Mouse (Mus musculus) liver, adult 2 months (tissue): ENCODE measurements at regions not wholly inside any gene's neighbourhood (a gene's known extent, or its start where the extent isn't known, plus 50 kb on each side); places are given as distances from the start of the nearest gene placed in this dataset.
A peak's percentile ranks its signal among the peaks of the same experiment; 100 is the strongest.

Experiments used
- DNase-seq: peaks from one replicate; pipeline ENCODE4 v3.0.0-alpha.2; 2011; ENCODE audit warnings: low read depth, low spot score; ENCODE audit errors: extremely low read depth
- H3K27ac ChIP-seq: fragments of 200-500 bp; replicated peaks from 2 replicates; pipeline ENCODE4 v1.5.1; 2012; ENCODE audit warnings: low read depth, mild to moderate bottlenecking, control low read depth, inconsistent platforms, low read length; ENCODE audit not compliant: insufficient read depth
- H3K27me3 ChIP-seq: fragments of 200-500 bp; 2 replicates; pipeline ENCODE4 v1.6.1; 2012; ENCODE audit warnings: mild to moderate bottlenecking, moderate library complexity, low read length, inconsistent platforms; ENCODE audit not compliant: control insufficient read depth, insufficient read depth
- H3K36me3 ChIP-seq: fragments of 200-500 bp; 2 replicates; pipeline ENCODE4 v1.6.1; 2012; ENCODE audit warnings: low read length, inconsistent platforms; ENCODE audit not compliant: control insufficient read depth, insufficient read depth
- H3K4me1 ChIP-seq: fragments of 200-500 bp; 2 replicates; pipeline ENCODE4 v1.6.1; 2011; ENCODE audit warnings: low read length; ENCODE audit not compliant: control insufficient read depth, insufficient read depth
- H3K4me3 ChIP-seq: fragments of 200-500 bp; 2 replicates; pipeline ENCODE4 v1.5.1; 2011; ENCODE audit warnings: low read depth, mild to moderate bottlenecking, control low read depth, low read length, moderate library complexity; ENCODE audit not compliant: insufficient read depth
- H3K79me2 ChIP-seq: fragments of 200-500 bp; 2 replicates; pipeline ENCODE4 v1.6.1; 2012; ENCODE audit warnings: inconsistent platforms, mild to moderate bottlenecking, low read length, moderate library complexity; ENCODE audit not compliant: control insufficient read depth, insufficient read depth
- H3K9ac ChIP-seq: fragments of 200-500 bp; 2 replicates; pipeline ENCODE4 v1.6.1; 2012; ENCODE audit warnings: low read depth, mild to moderate bottlenecking, control low read depth, inconsistent platforms, low read length
- CTCF ChIP-seq: fragments of 200-500 bp; IDR thresholded peaks from 2 replicates; pipeline ENCODE4 v1.5.1; 2011; ENCODE audit warnings: low read depth, low read length, control low read depth
- POLR2A ChIP-seq: fragments of 200-500 bp; IDR thresholded peaks from 2 replicates; pipeline ENCODE4 v1.6.1; 2011; ENCODE audit warnings: low read length, control low read depth; ENCODE audit not compliant: insufficient read depth; ENCODE audit errors: extremely low read depth
- WGBS: fragments of 180-500 bp; shearing (Covaris S2); methylation state at CpG from one replicate; pipeline ENCODE4 v1.1.7; 2018; 5-methylcytosine and 5-hydroxymethylcytosine counted together

DNA sequence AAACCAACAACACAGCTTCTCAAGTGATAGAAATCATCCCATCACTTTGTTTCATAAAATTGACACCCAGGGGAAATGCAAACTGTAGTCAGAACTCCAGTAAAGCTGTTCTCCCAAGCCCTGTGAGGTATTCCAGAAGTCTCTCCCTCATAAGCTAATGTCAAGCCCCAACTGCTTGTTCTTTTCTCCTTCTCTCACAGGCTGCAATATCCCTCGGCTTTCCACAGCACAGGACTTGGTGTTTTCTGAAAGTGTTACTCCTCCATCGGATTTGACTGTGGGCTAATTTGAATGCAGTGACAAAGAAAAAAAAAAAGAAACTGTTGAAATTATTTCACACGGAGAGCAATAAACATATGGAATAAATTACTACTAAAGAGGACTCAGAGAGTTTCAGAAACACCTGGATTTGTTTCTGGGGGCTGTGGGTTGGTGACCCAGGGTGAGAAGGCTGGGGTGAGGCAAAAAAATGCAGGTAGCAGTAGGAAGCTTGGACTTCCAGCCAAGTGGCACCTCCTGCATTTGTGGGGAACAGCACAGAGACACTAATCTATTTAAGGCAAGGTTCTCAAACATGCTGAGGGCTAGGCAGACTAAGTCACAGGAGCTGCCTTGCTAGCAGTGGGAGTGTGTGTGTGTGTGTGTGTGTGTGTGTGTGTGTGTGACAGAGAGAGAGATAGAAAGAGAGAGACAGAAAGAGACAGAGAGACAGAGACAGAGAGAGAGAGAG is 447.3 kb downstream of the Gm43517 start:
- Histone ChIP-seq H3K79me2 (no peaks in the 10 kb centered on the region), H3K4me1 (no peaks in the 10 kb centered on the region), H3K4me3 (no peak overlapping the region), H3K36me3 (no peaks in the 10 kb centered on the region), H3K27ac (no peak overlapping the region), H3K9ac (no peak overlapping the region), H3K27me3 (no peaks in the 10 kb centered on the region)
- 35% methylated on average over 3 of the region's 3 CpGs for WGBS
- DNase-seq = no peak
- TF ChIP-seq POLR2A = no peak
- TF ChIP-seq CTCF = no peak

DNA sequence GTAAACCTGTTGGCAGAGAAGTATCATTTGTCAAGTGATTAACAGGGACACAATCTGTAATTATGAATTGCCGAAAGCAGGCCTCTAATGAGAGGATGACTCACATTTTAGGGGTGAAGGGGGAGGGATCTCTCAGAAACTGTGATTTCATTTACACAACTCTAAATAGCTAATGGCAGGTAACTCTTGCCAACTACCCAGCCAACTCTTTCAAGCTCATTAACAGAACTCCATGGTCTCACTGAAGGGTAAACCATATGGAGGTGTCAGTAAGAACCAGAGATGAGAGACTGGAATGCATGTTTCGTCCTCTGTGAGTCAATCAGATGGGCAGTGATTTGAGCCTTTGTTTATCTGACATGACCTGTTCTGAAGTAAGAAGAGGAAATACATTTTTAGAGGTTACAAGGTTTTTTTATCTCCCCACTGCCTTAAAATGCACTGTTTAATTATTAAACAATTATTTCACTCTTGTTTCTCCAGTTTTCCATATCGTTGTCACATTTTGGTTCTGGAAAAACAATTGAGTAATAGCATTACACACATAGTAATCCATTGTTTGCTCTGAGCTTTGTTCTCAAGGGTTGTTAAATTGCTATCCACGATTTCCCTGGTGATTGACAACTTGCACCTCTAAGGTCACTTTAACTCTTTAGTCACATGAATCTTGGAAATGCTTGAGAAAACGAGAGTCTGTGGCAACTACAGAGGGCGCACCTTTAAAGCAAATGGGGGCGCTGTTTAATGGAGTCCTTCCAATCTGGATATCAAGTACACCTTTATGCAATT is 451.5 kb downstream of the Gm43517 start:
- no peaks in the 10 kb centered on the region for H3K36me3 ChIP-seq
- no peak overlapping the region for H3K4me3 ChIP-seq
- no peaks in the 10 kb centered on the region for H3K27me3 ChIP-seq
- no peaks in the 10 kb centered on the region for H3K79me2 ChIP-seq
- 37% methylated on average over 7 of the region's 7 CpGs for WGBS
- H3K4me1 ChIP-seq = no peaks in the 10 kb centered on the region
- DNase-seq = peak; percentile 2
- no peak for TF ChIP-seq CTCF
- no peak for TF ChIP-seq POLR2A
- H3K27ac ChIP-seq = no peak overlapping the region
- H3K9ac ChIP-seq = no peak overlapping the region

DNA sequence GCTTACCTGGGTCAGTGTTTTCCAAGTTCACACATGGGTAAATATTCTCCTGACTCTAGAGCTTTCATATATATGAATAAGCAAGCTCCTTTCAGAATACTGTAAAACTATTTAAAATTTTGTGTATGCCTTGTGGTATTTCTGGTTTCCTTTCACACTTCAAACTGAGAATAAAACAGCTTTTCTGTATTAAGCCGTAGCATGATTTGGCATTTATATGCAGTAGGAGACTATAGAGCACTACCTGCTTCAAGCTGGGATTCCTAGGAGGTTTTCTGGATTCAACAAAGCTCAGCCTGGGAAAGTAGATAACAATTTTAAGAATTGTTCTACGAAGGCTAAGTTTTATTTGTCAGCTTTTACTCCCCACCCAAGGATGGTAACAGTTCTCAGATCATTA is 500.5 kb downstream of the Gm43517 start:
- WGBS = 60% methylated on average over 2 of the region's 2 CpGs
- TF ChIP-seq CTCF (no peak), POLR2A (no peak)
- DNase-seq = no peak
- no peak overlapping the region for H3K27ac ChIP-seq
- no peaks in the 10 kb centered on the region for H3K27me3 ChIP-seq
- no peak overlapping the region for H3K9ac ChIP-seq
- H3K36me3 ChIP-seq = no peaks in the 10 kb centered on the region
- no peaks in the 10 kb centered on the region for H3K4me1 ChIP-seq
- H3K4me3 ChIP-seq = no peak overlapping the region
- H3K79me2 ChIP-seq = no peaks in the 10 kb centered on the region

DNA sequence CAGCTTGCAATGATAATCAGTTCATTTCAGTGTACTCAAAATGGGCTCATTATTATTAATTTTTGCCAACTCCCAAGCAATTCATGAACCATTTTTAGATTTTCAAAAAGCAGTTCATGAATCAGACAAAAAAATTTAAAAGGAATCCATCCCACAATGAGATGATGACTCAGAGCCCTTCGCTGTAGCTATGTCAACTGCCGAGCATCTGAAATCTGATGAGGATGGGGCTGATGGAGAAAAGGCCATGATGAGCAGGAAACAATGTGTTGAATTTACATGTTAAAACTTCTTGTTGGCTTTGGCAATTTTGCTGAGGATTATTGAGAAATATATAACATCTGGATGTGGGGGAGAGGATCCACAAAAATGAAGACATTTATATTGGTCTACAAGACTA is 502.3 kb downstream of the Gm43517 start:
- 92% methylated on average over 2 of the region's 2 CpGs for WGBS
- H3K27ac ChIP-seq = no peak overlapping the region
- no peak overlapping the region for H3K9ac ChIP-seq

DNA sequence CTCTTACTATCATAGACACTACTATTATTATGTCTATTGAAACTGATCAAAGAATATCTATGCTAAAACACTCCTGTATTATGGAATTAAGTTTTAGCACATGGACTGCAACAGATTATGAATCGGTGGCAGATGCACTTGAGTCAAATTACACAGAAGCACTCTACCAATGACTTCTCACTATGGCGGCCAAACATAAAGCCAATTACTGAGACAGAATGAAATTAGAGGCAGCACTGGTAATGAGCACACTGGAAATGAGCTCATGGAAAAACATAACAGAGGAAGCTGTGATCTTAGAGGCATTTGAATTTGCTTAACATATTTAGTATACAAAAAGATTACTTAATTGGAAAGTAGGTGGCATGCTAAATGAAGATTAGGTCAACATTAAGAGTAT is 512.8 kb downstream of the Gm43517 start:
- TF ChIP-seq CTCF (no peak), POLR2A (no peak)
- H3K27me3 ChIP-seq = no peaks in the 10 kb centered on the region
- no peak overlapping the region for H3K4me3 ChIP-seq
- H3K27ac ChIP-seq = no peak overlapping the region
- 95% methylated on average over 2 of the region's 2 CpGs for WGBS
- DNase-seq = no peak
- H3K79me2 ChIP-seq = no peaks in the 10 kb centered on the region
- no peak overlapping the region for H3K9ac ChIP-seq
- no peaks in the 10 kb centered on the region for H3K4me1 ChIP-seq
- H3K36me3 ChIP-seq = no peaks in the 10 kb centered on the region

More for the DNA sequence above, 502.3 kb downstream of the Gm43517 start:
- H3K79me2 ChIP-seq = no peaks in the 10 kb centered on the region
- H3K4me3 ChIP-seq = no peak overlapping the region
- H3K27me3 ChIP-seq = no peaks in the 10 kb centered on the region
- H3K36me3 ChIP-seq = no peaks in the 10 kb centered on the region
- DNase-seq = no peak
- TF ChIP-seq POLR2A (no peak), CTCF (no peak)
- H3K4me1 ChIP-seq = no peaks in the 10 kb centered on the region

DNA sequence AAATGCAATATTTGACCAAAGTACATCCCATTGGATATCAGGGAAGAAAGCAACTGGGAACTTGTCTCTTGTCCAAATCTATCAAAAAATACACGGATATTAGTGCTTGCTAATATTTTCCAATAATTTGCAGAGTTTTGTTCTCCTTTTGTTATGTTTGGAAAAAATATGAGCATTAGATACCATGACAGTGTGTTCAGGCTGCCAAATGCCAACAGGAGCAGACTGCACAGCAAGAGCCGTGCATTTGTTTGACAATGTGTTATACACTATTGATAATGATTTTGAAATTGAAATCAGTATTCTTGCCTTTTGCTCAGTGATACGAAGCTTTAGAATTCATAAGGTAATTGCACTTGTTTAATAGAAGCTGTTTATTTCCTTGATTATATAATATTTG is 530.7 kb downstream of the Gm43517 start:
- Histone ChIP-seq H3K27me3 (no peaks in the 10 kb centered on the region), H3K79me2 (no peaks in the 10 kb centered on the region), H3K27ac (no peak overlapping the region), H3K4me1 (no peaks in the 10 kb centered on the region), H3K4me3 (no peak overlapping the region), H3K9ac (no peak overlapping the region), H3K36me3 (no peaks in the 10 kb centered on the region)
- TF ChIP-seq POLR2A (no peak), CTCF (no peak)
- DNase-seq = no peak
- 77% methylated on average over 3 of the region's 3 CpGs for WGBS
